Mouse (Mus musculus) testis, adult 2 months (tissue): ENCODE measurements at regions not wholly inside any gene's neighbourhood (a gene's known extent, or its start where the extent isn't known, plus 50 kb on each side); places are given as distances from the start of the nearest gene placed in this dataset.

ENCODE experiments used
- CTCF ChIP-seq: fragments of 200-500 bp; IDR thresholded peaks from 2 replicates; pipeline ENCODE4 v1.5.1; 2012; ENCODE audit warnings: low read depth, mild to moderate bottlenecking, inconsistent platforms, low read length, moderate library complexity; ENCODE audit not compliant: control insufficient read depth, insufficient read depth, insufficient replicate concordance
- POLR2A ChIP-seq: fragments of 200-500 bp; IDR thresholded peaks from 2 replicates; pipeline ENCODE4 v1.6.1; 2012; ENCODE audit warnings: low read depth, mild to moderate bottlenecking, inconsistent platforms, low read length, moderate library complexity; ENCODE audit not compliant: control insufficient read depth

DNA sequence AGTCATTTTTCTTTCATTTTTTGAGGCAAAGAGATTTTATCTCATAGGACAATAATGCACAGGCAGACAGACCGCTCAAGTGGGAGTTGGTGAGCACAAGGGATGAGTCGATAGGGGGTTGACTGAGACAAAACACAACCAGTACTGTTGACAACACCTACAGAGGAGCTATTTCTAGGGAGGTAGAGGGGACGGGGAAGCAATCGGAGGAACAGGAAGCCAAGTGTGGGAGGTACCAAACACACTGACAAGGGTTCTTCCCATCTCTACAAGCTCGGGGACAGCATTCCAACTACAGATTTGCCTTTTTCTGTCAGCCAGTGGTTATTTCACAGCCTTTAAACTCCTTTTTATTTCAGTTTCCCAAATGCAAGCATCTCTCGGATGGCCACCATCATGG, 83.3 kb upstream of the AI593442 start:
- TF ChIP-seq CTCF (no peak), POLR2A (no peak)
